Mouse (Mus musculus): Measurements from ENCODE around the gene Polg. TPM values are rescaled to one million over a fixed set of nuclear protein-coding genes. Genes with fewer than 3 reads are reported as not detected.

Gene Polg
- total RNA-seq, 2 experiments from 2014 or later = 75.5 to 87.3 TPM

- intact Hi-C loops (cut with DNase I) = loop anchor here (5.0 kb wide), 1 partner anchor 99 kb away; no protein-coding TSS in a partner anchor
- DNase-seq (ENCODE audit: low spot score in 2 of 2) = no peak
These were observed 5.3 kb upstream of the Polg start for GRCm38 (mm10) chr7:79471436-79471835.

- DNase-seq (ENCODE audit: low spot score in 2 of 2) = no peak
- intact Hi-C loops (cut with DNase I) = loop anchor here (5.0 kb wide), 1 partner anchor 98 kb away; no protein-coding TSS in a partner anchor
These were observed 4.6 kb upstream of the Polg start for GRCm38 (mm10) chr7:79470718-79471117.

- DNase-seq (ENCODE audit: low spot score in 2 of 2) = no peak
These were observed 3.6 kb upstream of the Polg start for GRCm38 (mm10) chr7:79469766-79470165.

GRCm38 (mm10) chr7:79468994-79469393 lies 2.8 kb upstream of the Polg start:
- DNase-seq (ENCODE audit: low spot score in 2 of 2) = no peak
- intact Hi-C loops (cut with DNase I) = loop anchor here (10.0 kb wide), 1 partner anchor 194 kb away; the partner anchor contains the start of gene Abhd2

More at GRCm38 (mm10) chr7:79469766-79470165, 3.6 kb upstream of the Polg start:
- intact Hi-C loops (cut with DNase I) = loop anchor here (5.0 to 10.0 kb wide), 2 partner anchors 97 to 195 kb away; partner anchors contain the start of gene Abhd2

DNA sequence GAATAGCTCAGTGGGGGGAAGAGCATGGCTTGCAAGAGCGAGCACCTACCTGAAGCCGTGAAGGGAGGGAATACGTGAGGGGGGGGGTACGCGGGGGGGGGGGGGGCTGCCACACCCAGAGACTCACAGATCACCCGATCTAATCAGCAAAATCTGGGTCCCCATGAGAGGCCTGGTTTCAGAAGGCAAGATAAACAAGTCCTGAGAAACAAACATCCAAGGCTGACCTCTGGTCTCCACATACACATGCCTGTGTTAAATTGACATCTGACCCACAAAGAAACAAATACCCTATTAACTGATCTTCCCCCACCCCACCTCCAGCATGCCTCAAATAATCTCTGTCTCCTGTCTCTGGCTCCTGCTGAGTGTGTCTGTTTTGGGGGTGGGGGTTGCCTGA lies 1.8 kb upstream of the Polg start:
- intact Hi-C loops (cut with DNase I) = loop anchor here (10.0 kb wide), 1 partner anchor 193 kb away; the partner anchor contains the start of gene Abhd2
- no peak for DNase-seq (ENCODE audit: low spot score in 2 of 2)

DNA sequence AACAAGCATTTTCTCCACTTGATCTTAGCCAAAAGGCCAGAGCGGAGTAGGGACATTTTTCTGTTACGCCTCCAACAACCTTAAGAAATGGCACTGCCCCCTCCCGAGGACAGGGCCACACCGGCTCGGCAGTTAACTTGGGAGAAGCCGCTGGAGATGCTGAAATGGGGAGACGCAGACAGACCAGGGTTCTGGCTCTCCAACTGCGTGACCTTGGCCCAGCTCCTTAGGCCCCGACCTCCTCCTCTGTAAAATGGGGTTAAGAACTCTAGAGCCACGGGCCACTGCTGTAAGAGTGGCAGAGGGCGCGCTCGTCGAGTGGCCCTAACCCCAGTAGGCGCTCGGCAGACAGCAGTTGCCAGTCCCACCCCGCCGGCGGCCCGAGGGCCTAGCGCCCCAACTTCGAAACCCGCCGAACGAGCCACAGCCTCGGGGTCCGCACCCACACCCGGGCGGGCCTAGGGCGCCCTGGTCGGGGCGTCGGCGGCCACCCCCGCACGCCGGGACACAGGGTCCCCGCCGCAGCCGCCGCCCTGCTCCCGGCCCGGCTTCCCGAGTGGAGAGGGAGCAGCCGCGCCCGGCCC lies 609 bp downstream of the Polg start:
- peak; percentile 38 to 59 for DNase-seq (ENCODE audit: low spot score in 2 of 2)
- intact Hi-C loops (cut with DNase I) = loop anchor here (1.0 to 10.0 kb wide), 2 partner anchors 73 to 191 kb away; partner anchors contain the start of gene Abhd2

DNA sequence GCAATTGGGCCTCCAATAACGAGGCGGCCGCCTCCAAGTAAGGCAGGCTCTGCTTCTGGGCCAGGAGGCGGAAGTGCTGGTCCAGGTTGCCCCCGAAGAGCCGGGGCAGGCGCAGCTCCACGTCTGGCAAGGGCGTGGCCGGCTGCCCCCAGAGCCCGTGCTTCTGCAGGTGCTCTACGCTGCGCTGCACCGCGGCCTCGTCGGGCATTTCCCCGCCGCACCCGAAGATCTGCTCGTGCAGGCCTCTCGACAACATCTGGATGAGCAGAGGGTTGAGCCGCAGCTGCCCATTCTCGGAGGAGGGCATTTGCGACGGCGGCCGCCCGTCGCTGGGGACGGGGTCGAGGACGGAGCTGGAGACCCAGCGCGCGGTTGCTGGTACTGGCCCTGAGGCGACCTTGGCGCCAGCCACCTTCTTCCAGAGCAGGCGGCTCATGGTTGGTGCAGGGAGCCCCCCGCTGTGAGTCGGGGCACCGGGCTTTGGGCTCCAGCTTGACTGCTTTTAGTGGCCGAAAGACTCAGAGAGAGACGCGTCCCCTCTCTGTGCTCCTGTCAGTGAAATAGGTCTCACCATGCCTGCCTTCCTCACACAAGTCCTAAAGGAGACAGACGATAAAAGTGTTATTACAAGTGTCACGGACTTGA lies 1.3 kb downstream of the Polg start:
- no peak for DNase-seq (ENCODE audit: low spot score in 2 of 2)
- intact Hi-C loops (cut with DNase I) = loop anchor here (10.0 kb wide), 1 partner anchor 190 kb away; the partner anchor contains the start of gene Abhd2

DNA sequence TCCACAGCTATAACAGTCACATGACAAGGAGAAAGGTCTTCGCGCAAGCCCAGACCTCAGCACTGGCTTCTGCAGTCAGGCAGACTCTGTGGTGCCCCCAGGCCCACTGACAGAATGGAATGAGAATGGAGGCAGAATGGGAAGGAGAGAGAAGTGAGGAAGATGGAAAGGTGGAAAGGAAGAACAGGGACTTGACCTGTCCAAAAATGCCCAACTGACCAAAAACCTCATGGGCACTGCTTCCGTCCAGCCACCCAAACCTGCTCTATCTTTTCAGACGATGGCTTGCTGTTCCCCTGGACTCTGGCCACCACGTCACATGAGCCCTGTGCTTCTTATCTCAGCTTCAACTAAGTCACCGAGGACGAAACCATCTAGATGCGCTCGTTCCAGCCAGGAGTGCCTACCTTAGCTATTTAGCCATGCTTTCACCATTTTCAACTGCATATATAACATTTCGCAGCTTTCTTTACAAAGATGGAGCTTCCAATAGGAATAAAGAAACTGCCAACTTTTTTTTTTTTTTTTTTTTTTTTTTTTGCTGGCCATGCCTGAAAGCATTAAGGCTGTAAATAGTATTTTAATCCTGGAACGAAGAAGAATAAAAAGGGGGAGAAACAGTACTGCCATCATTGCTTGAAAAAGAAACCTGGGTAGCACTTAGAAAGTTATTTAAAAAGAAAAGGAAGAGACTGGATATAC lies 2.6 kb downstream of the Polg start:
- intact Hi-C loops (cut with DNase I) = loop anchor here (10.0 kb wide), 1 partner anchor 189 kb away; the partner anchor contains the start of gene Abhd2
- no peak for DNase-seq (ENCODE audit: low spot score in 2 of 2)

GRCm38 (mm10) chr7:79461721-79462120 lies 4.4 kb downstream of the Polg start:
- intact Hi-C loops (cut with DNase I) = loop anchor here (10.0 kb wide), 1 partner anchor 187 kb away; the partner anchor contains the start of gene Abhd2
- DNase-seq (ENCODE audit: low spot score in 2 of 2) = no peak

DNA sequence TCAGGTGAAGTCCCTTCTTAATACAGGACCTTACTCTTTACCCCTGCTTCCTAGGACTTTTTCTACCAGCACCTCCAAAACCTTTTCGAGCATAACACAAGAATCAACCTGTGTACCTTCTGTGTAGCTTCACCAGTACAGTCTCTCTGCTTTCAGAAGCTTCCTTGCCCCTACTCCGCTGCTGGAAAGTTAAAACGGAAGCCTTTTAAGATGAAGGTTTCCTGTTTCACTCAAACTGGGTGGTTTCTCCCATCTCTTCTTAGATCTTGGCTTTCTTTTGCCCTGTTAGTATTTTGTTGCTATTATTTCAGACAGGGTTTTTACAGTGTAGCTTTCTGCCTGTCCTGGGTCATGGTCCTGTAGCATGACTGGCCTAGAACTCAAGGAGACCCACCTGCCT lies 18.7 kb downstream of the Polg start:
- DNase-seq (ENCODE audit: low spot score in 2 of 2) = no peak
- intact Hi-C loops (cut with DNase I) = no loop called here

GRCm38 (mm10) chr7:79447048-79447447 lies 19.1 kb downstream of the Polg start:
- intact Hi-C loops (cut with DNase I) = no loop called here
- no peak for DNase-seq (ENCODE audit: low spot score in 2 of 2)

DNA sequence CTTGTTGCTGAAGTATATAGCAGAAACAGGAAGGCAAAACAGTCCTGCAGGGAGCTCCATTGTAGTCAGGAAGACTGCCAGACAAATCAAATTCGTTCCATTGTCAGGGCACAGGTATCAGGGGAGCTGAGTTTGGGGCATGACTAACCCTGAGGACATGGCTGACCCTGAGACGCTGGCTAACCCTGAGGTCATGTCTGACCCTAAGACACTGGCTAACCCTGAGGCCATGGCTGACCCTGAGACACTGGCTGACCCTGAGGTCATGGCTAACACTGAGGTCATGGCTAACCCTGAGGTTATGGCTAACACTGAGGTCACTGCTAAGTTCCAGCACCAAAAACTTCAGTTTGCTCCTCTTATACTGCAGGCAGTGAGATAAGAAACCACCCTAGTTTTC lies 26.1 kb downstream of the Polg start:
- intact Hi-C loops (cut with DNase I) = no loop called here
- no peak for DNase-seq (ENCODE audit: low spot score in 2 of 2)

GRCm38 (mm10) chr7:79428243-79428642 lies 37.9 kb downstream of the Polg start:
- DNase-seq (ENCODE audit: low spot score in 2 of 2) = no peak
- intact Hi-C loops (cut with DNase I) = no loop called here

- intact Hi-C loops (cut with DNase I) = no loop called here
- no peak for DNase-seq (ENCODE audit: low spot score in 2 of 2)
These were observed 40.4 kb downstream of the Polg start for GRCm38 (mm10) chr7:79425804-79426203.

- DNase-seq (ENCODE audit: low spot score in 2 of 2) = no peak
- intact Hi-C loops (cut with DNase I) = no loop called here
These were observed 43.3 kb downstream of the Polg start for GRCm38 (mm10) chr7:79422876-79423275.

GRCm38 (mm10) chr7:79419950-79420349 lies 46.2 kb downstream of the Polg start:
- no peak for DNase-seq (ENCODE audit: low spot score in 2 of 2)
- intact Hi-C loops (cut with DNase I) = no loop called here

DNA sequence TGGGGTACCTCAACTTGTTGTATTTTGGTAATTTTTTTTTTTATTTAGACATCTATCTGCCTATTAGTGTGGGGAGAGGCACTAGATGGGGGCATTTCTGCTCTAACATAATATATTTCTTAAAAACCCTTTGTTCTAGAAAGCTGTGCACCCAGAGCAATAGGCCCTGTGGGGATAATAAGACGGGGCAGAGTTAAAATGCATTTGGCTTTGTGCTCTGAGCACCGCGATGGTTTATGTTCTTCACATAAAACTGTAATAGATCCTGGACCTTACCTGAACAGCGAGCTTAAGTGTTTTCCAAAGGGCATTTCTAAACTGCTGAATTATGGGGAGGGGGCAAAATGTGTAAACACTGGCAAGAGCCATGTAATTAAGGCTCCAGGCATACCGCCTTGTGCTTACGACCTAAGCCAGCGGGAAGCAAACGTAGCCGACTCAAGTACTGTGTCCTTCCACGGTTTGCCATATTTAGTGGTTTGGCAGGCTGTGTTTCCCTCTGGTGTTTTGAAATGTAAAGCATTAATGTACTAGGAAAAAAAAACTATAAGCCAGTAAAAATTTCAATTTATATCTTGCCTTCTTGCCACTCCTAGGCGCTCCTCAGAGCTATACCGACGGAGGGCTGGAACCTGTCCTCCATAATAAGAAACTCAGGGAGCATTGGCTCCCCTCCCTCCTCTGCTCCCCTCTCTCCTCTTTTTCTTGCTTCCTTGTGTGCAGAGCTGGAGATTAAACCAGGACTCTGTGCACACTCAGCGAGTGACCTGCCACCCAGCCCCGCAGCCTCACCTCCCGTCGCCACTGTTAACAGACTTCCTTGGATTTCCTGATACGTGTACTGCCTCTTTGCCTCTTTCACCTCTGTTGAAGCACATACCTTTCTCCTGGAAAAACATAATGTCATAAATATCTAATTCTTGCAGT lies 51.5 kb downstream of the Polg start:
- no peak for DNase-seq (ENCODE audit: low spot score in 2 of 2)
- intact Hi-C loops (cut with DNase I) = no loop called here

DNA sequence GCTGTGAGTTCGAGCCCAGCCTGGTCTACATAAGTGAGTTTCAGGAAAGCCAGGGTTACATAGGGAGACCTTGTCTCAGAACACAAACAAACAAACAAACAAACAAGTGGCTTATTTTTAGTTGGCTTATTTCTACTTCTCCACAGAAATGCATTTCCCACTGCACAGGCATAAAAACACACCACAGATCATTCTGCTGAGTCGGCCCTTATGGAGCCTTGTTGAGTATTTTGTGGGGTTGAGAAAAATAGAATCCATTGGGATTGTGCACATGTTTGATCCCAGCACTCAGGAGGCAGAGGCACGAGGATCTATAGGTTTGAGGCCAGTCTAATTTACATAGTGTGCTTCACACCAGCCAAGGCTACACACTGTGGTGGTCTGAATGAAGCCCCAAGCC lies 65.9 kb downstream of the Polg start:
- intact Hi-C loops (cut with DNase I) = no loop called here
- DNase-seq (ENCODE audit: low spot score in 2 of 2) = no peak

DNA sequence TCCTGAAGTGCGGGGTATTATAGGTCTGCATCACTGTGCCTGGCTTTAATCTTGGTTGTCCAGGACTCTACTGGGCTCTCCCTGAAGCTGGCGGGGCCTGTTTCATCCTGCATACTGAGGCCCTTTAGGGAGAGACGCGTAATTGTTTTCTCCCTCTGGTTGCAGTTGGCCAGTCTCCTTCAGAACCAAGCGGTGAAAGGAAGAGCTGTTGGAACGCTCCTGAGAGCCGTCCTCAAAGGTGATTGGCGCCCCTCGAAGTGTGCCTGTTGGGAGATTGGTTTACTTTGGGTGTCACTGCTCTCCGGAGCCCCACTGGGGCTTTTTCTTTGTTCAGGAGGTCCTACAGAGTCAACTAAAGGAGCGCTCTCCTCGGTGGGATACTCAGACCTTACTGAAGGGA lies 67.2 kb downstream of the Polg start:
- no peak for DNase-seq (ENCODE audit: low spot score in 2 of 2)
- intact Hi-C loops (cut with DNase I) = no loop called here

All from left cerebral cortex, postnatal 25 days (tissue).